In the genomic region with DNA sequence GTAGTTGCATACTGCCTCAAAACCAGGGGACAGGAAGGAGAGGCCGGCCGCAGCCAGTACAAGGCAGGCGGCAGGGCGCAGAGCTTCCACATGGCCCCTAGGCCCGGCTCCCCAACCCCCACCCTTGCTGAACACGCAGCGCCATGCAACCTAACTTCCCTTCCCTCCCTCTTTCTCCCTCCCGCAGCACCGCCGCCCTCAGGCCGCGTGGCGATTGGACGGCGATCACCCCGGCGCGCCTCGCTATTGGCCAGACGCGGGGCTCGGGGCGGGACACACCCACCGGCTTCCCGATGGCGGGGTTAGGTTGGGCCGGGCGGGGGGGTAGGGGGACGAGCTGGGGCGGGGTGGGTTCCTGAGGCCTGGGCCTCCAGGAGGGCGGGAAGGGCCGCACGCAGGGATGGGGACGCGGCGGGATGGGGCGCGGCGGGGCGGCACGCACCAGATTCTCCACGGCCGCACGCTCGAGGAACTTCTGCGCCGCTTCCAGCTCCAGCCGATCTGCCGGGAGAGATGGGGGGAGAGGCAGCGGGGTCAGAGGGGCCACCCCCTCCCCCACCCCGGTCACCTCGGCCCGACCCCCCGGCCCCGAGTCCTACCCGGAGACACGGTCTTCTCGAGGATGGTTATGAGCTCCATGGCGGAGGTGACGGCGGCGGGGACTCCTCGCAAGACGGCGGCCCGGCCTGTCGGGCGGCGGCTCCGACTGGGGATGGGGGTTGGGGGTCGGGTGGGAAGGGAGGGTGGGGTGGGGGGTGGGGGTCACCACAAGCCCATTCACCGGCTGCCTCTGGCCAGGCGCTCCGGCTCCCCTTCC, we compare ENCODE assay signal across 8 mouse cellular contexts. TPM values are rescaled to one million over a fixed set of nuclear protein-coding genes. Genes with fewer than 3 reads are reported as not detected.
DNase-seq lines count a peak whose midpoint lies in the region; ATAC-seq lines count a peak whose summit lies in the region.

No protein-coding gene starts in this region.

- H3K27me3 ChIP-seq in hindbrain, embryonic 15.5 days = no peaks in the 10 kb centered on the region

- peak overlapping the region; percentile 85 for H3K9ac ChIP-seq in hindbrain, embryonic 15.5 days

- peak overlapping the region; percentile 95 for H3K27ac ChIP-seq in hindbrain, embryonic 15.5 days (replicated peaks)

- peak overlapping the region; percentile 92 for H3K4me3 ChIP-seq in hindbrain, embryonic 15.5 days

- peak; percentile 81 for ATAC-seq in hindbrain, embryonic 15.5 days (ENCODE audit: low FRiP score, low read depth)

- H3K4me2 ChIP-seq in hindbrain, embryonic 15.5 days = peak overlapping the region; percentile 88

- H3K4me1 ChIP-seq in hindbrain, embryonic 15.5 days (replicated peaks) = peaks cover 39% of the 10 kb centered on the region

- H3K9me3 ChIP-seq in hindbrain, embryonic 15.5 days = no peaks in the 10 kb centered on the region

- WGBS in hindbrain, embryonic 15.5 days = under 1% methylated on average over 51 of the region's 74 CpGs

- peaks cover 34% of the 10 kb centered on the region for H3K36me3 ChIP-seq in hindbrain, embryonic 15.5 days

- peak; percentile 97 for DNase-seq in R1 (ENCODE audit: low read depth, low spot score)
- peak; percentile 98 to 99 for DNase-seq in cerebellum, postnatal 25 days
- DNase-seq in frontal cortex, postnatal 36 days (ENCODE audit: low spot score in 2 of 2) = peak; percentile 95 to 96
- DNase-seq in left cerebral cortex, adult 11 months (ENCODE audit: low spot score) = peak; percentile 89
- DNase-seq in lung, postnatal 4 days = peak; percentile 99
- DNase-seq in retina, postnatal 7 days (ENCODE audit: low read depth, low spot score) = peak; percentile 89
- DNase-seq in urinary bladder, adult 2 months (ENCODE audit: low spot score) = peak; percentile 94

RNA-seq across cellular contexts. Expression of a gene that starts 0.5 kb away (rescaled TPM):
- polyA plus RNA-seq in hindbrain, embryonic 15.5 days (2015; fragmentation: Nextera tagmentation; extraction: Ambion mirVana) = 31.8 and 33.9 TPM in 2 replicates
- polyA plus RNA-seq in urinary bladder, adult 2 months (2012; rRNA removed) = 70.8 and 80.2 TPM in 2 replicates

RNA-seq across cellular contexts. Expression of a gene that starts 35.9 kb away (rescaled TPM):
- 10.3 and 11.1 TPM in 2 replicates for polyA plus RNA-seq in hindbrain, embryonic 15.5 days (2015; fragmentation: Nextera tagmentation; extraction: Ambion mirVana)
- 21.3 and 31.5 TPM in 2 replicates for polyA plus RNA-seq in urinary bladder, adult 2 months (2012; rRNA removed)

Comparison
In these comparisons a context has a peak if more than half of its experiments do, and no peak if none do; other contexts are left out.
1. Peak in every context shown above with its lines: DNase-seq, ATAC-seq, H3K4me3 ChIP-seq and H3K27ac ChIP-seq.